7 mouse cellular contexts compared by ENCODE assay signal in the genomic region with DNA sequence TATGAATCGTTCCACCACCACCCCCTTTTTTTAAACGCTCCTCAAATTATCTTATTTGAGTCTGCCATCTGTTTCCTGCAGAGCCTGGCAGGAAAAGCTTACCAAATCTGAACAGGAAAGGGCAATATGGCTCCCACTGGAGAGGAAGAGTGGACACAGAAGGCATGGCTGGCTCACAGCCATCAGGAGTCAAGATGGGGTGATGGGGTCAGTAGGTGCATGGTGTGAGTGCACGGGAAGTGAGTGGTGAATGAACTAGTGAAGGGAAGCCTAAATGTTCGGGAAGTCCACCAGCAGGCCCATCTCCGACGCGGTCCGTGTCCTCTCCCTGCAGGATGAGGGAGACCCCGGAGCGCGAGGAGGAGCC. TPM values are rescaled to one million over a fixed set of nuclear protein-coding genes. Genes with fewer than 3 reads are reported as not detected.
DNase-seq lines count a peak whose midpoint lies in the region; ATAC-seq lines count a peak whose summit lies in the region.

No protein-coding gene starts in this region.

- H3K27ac ChIP-seq in embryonic facial prominence, embryonic 13.5 days = peak overlapping the region; percentile 95
- peak overlapping the region; percentile 70 for H3K27ac ChIP-seq in hindbrain, embryonic 11.5 days (ENCODE audit: low read depth, low read length)
- H3K27ac ChIP-seq in limb, embryonic 12.5 days = peak overlapping the region; percentile 89
- peak overlapping the region; percentile 87 for H3K27ac ChIP-seq in midbrain, embryonic 12.5 days (replicated peaks)

- H3K36me3 ChIP-seq in embryonic facial prominence, embryonic 13.5 days = peaks cover 16% of the 10 kb centered on the region
- no peaks in the 10 kb centered on the region for H3K36me3 ChIP-seq in hindbrain, embryonic 11.5 days (ENCODE audit: control insufficient read depth, insufficient read depth, low read length)
- peaks cover 15% of the 10 kb centered on the region for H3K36me3 ChIP-seq in limb, embryonic 12.5 days
- H3K36me3 ChIP-seq in midbrain, embryonic 12.5 days = peaks cover 17% of the 10 kb centered on the region

- peak overlapping the region; percentile 60 for H3K4me3 ChIP-seq in embryonic facial prominence, embryonic 13.5 days
- H3K4me3 ChIP-seq in hindbrain, embryonic 11.5 days (ENCODE audit: low read depth, low read length) = peak overlapping the region; percentile 44
- peak overlapping the region; percentile 56 for H3K4me3 ChIP-seq in limb, embryonic 12.5 days (replicated peaks)
- H3K4me3 ChIP-seq in midbrain, embryonic 12.5 days = peak overlapping the region; percentile 50

- no peaks in the 10 kb centered on the region for H3K27me3 ChIP-seq in embryonic facial prominence, embryonic 13.5 days
- peaks cover 10% of the 10 kb centered on the region; the same call in 1 of the 2 replicates for H3K27me3 ChIP-seq in hindbrain, embryonic 11.5 days (ENCODE audit: control insufficient read depth, insufficient read depth, low read length)
- H3K27me3 ChIP-seq in limb, embryonic 12.5 days = peaks cover 14% of the 10 kb centered on the region; the same call in 1 of the 2 replicates
- peaks cover 39% of the 10 kb centered on the region for H3K27me3 ChIP-seq in midbrain, embryonic 12.5 days

- no peak for ATAC-seq in embryonic facial prominence, embryonic 13.5 days (ENCODE audit: insufficient number of reproducible peaks, insufficient read depth, low FRiP score, low TSS enrichment, low read depth)
- no peak for ATAC-seq in hindbrain, embryonic 11.5 days (ENCODE audit: low FRiP score)
- ATAC-seq in limb, embryonic 12.5 days (ENCODE audit: insufficient number of reproducible peaks, insufficient read depth, low FRiP score, low TSS enrichment, low read depth) = no peak
- no peak for ATAC-seq in midbrain, embryonic 12.5 days (ENCODE audit: low FRiP score, low read depth)

- peak overlapping the region; percentile 83 for H3K4me2 ChIP-seq in embryonic facial prominence, embryonic 13.5 days
- H3K4me2 ChIP-seq in hindbrain, embryonic 11.5 days (replicated peaks; ENCODE audit: low read depth, low read length) = peak overlapping the region; percentile 83
- peak overlapping the region; percentile 82 for H3K4me2 ChIP-seq in limb, embryonic 12.5 days
- peak overlapping the region; percentile 71 for H3K4me2 ChIP-seq in midbrain, embryonic 12.5 days (replicated peaks)

- WGBS in embryonic facial prominence, embryonic 13.5 days = 16% methylated on average over 11 of the region's 11 CpGs
- 19% methylated on average over 8 of the region's 11 CpGs for WGBS in hindbrain, embryonic 11.5 days
- WGBS in limb, embryonic 12.5 days = 27% methylated on average over 8 of the region's 11 CpGs
- 23% methylated on average over 9 of the region's 11 CpGs for WGBS in midbrain, embryonic 12.5 days

- no peaks in the 10 kb centered on the region for H3K9me3 ChIP-seq in embryonic facial prominence, embryonic 13.5 days
- H3K9me3 ChIP-seq in hindbrain, embryonic 11.5 days (ENCODE audit: control insufficient read depth, low read length) = no peaks in the 10 kb centered on the region
- 0 out of 2 replicates have a peak, but pooled peaks cover 5% of the 10 kb centered on the region for H3K9me3 ChIP-seq in limb, embryonic 12.5 days
- no peaks in the 10 kb centered on the region for H3K9me3 ChIP-seq in midbrain, embryonic 12.5 days

- H3K9ac ChIP-seq in embryonic facial prominence, embryonic 13.5 days = peak overlapping the region; percentile 86
- H3K9ac ChIP-seq in hindbrain, embryonic 11.5 days (ENCODE audit: low read depth, low read length) = peak overlapping the region; percentile 53
- peak overlapping the region; percentile 78 for H3K9ac ChIP-seq in limb, embryonic 12.5 days (replicated peaks)
- H3K9ac ChIP-seq in midbrain, embryonic 12.5 days (replicated peaks) = peak overlapping the region; percentile 60

- H3K4me1 ChIP-seq in embryonic facial prominence, embryonic 13.5 days = peaks cover 36% of the 10 kb centered on the region
- peaks cover 14% of the 10 kb centered on the region for H3K4me1 ChIP-seq in hindbrain, embryonic 11.5 days (replicated peaks; ENCODE audit: control insufficient read depth, insufficient read depth, low read length)
- H3K4me1 ChIP-seq in limb, embryonic 12.5 days (replicated peaks) = peaks cover 30% of the 10 kb centered on the region
- H3K4me1 ChIP-seq in midbrain, embryonic 12.5 days = peaks cover 40% of the 10 kb centered on the region

- peak; percentile 30 for DNase-seq in urinary bladder, postnatal 25 days (ENCODE audit: low spot score)
- no peak for DNase-seq in urinary bladder, adult 18-20 months (ENCODE audit: low spot score in 2 of 2)
- DNase-seq in hindbrain, embryonic 11.5 days (ENCODE audit: low spot score) = no peak
- no peak for DNase-seq in Muller cell, postnatal 12 days (ENCODE audit: inconsistent ontology term)

RNA-seq across cellular contexts. Expression of gene Klhl35, which starts 2.1 kb away (rescaled TPM):
- polyA plus RNA-seq in embryonic facial prominence, embryonic 13.5 days (2015; fragmentation: Nextera tagmentation; extraction: Ambion mirVana) = 0.61 and 0.84 TPM in 2 replicates
- polyA plus RNA-seq in hindbrain, embryonic 11.5 days (2014; fragmentation: Nextera tagmentation; extraction: Ambion mirVana) = 30.3 and 35.7 TPM in 2 replicates
- 1.2 and 1.7 TPM in 2 replicates for polyA plus RNA-seq in limb, embryonic 12.5 days (2016; fragmentation: Nextera tagmentation; extraction: Ambion mirVana)
- polyA plus RNA-seq in midbrain, embryonic 12.5 days (2016; fragmentation: Nextera tagmentation; extraction: Ambion mirVana) = 37.4 and 38.1 TPM in 2 replicates

RNA-seq across cellular contexts. Expression of gene Rps3, which starts 15.6 kb away (rescaled TPM):
- polyA plus RNA-seq in embryonic facial prominence, embryonic 13.5 days (2015; fragmentation: Nextera tagmentation; extraction: Ambion mirVana) = 814 and 862 TPM in 2 replicates
- polyA plus RNA-seq in hindbrain, embryonic 11.5 days (2014; fragmentation: Nextera tagmentation; extraction: Ambion mirVana) = 696 and 707 TPM in 2 replicates
- 746 and 757 TPM in 2 replicates for polyA plus RNA-seq in limb, embryonic 12.5 days (2016; fragmentation: Nextera tagmentation; extraction: Ambion mirVana)
- 555 and 561 TPM in 2 replicates for polyA plus RNA-seq in midbrain, embryonic 12.5 days (2016; fragmentation: Nextera tagmentation; extraction: Ambion mirVana)

Comparison
In these comparisons a context has a peak if more than half of its experiments do, and no peak if none do; other contexts are left out.
1. RNA of gene Klhl35, which starts 2.1 kb away (polyA plus RNA-seq): 37.4 to 38.1 TPM in midbrain, embryonic 12.5 days and 30.3 to 35.7 TPM in hindbrain, embryonic 11.5 days; 1.2 to 1.7 TPM in limb, embryonic 12.5 days and 0.61 to 0.84 TPM in embryonic facial prominence, embryonic 13.5 days; every median in the first group is over 10 times any median in the second.
2. Peak in every context shown above with its lines, with median percentiles within 50 percentile points of each other: H3K27ac ChIP-seq, H3K4me2 ChIP-seq, H3K4me3 ChIP-seq and H3K9ac ChIP-seq.